Mouse (Mus musculus): Measurements from ENCODE around the gene Cab39. TPM values are rescaled to one million over a fixed set of nuclear protein-coding genes. Genes with fewer than 3 reads are reported as not detected.

The Cab39 gene
- total RNA-seq, 4 experiments from 2014 or later = 177 to 206 (median 195) TPM

DNA sequence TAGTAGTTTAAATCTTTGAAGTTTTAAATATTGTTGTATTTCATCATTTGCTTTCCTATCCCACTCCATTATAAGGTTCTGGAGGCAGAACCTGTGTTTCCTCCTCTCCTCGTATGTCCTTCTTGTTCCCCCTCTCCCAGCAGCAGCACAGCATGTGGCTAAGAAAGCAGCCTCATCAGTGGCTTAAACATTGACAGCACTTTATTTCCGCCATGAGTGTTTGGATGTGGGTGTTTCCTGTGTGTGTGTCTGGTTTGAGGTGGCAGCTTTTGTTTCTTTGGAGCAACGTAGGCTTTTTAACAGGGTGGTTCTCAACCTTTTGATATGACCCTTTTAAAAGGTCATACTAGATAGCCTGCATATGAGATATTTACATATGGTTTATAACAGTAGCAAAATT, 52.2 kb downstream of the Cab39 start:
- DNase-seq (ENCODE audit: low spot score in 2 of 2) = no peak

DNA sequence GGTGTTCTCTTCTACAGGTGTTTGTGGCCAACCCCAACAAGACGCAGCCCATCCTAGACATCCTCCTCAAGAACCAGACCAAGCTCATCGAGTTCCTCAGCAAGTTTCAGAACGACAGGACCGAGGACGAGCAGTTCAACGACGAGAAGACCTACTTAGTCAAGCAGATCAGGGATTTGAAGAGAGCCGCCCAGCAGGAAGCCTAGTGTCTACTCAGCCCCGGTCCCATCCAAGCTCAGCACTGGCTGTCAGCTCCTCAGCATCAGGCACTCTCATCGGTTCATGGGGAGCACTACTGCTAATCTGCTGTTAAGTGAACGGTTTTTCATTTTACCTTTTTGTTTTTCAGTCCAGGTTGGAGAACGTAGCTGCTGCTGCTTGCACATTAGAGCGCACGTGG, 55.8 kb downstream of the Cab39 start:
- no peak for DNase-seq (ENCODE audit: low spot score in 2 of 2)

DNA sequence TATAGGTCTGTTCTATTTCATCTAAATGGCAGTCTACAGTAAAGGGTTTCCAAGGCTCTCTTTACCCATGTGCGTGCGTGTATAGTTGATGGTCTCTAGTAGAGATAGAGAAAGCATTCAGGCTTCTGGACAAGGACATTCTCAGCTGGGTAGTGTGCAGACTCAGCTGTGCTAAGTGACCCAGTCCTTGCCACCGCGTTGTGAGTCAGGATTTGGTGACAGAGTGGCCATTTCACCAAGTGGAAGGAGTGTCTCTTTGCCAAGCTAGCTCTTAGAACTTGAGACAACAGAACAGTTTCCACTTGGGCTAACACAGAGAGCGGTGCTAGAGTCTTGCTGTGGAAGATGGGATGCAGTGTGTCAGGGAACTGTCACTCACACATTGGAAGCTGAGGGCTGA, 57.6 kb downstream of the Cab39 start:
- no peak for DNase-seq (ENCODE audit: low spot score in 2 of 2)

DNA sequence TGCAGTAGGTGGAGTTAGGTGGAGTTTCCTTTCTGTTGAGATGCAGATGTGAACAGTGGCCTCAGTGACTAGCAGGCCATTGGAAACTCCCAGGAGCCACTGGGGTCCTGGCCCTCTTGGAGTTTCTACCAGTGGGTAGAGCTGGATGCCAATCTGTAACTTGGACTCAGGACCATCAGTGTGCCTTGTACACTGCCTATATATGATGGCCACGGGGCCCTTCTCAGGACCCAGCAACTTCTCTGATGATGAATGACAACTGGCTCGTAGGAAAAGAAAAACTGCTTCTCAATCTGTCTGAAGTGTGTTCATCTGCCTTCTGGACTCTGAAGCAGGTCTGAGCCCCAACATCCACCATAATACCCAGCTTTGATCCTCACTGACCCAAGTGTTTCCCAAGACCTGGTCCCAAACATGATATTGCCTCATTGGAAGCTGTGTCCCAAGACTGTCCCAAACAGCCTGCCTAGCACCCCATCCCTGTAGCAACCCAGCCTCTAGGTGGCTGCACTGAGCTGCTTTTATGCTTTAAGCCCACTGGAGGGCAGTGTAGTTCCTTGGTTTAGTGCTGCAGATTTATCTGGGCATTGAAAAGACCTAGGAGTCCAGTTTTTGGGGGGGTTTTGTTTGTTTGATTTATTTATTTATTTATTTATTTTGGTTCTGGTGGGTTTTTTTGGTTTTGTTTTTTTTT, 59.9 kb downstream of the Cab39 start:
- peak; percentile 36 to 44 for DNase-seq (ENCODE audit: low spot score in 2 of 2)

DNA sequence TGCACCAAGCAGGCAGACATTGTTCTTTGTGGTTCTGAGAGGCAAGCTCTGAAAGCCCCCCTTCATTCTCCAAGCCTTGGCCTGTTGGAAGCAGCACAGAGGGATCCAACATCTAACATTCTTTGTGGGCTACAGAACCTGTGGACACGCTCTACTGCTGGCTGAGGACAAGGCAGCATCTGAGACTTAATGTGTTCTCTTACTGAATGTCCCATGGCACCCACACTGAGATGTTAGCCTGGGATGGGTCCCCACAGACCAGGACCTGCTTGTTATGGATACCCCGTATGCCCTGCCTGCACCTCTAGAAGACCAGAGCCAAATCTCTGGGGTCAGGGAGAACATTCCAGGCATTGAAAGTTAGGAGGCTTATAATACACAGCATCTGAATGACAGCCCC, 60.6 kb downstream of the Cab39 start:
- no peak for DNase-seq (ENCODE audit: low spot score in 2 of 2)

DNA sequence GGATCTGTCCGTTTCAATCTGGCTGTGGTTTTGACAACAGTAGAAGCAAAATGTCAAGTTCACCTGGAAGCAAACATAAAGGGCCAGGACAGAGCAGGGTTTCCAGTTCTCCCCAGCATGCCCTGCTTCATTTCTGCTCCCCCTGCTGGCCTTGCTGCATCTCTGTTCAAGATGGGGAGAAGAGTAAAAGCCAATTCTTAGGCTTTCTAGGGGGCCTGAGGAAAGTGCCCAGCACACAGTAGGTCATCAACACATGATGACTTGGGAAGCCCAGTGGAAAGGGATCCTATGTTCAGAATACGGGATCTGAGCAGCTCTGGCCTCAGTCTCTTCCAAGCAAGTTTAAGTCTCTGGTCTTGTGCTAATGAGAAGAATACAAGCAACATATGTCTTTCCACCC, 61.2 kb downstream of the Cab39 start:
- DNase-seq (ENCODE audit: low spot score in 2 of 2) = no peak

DNA sequence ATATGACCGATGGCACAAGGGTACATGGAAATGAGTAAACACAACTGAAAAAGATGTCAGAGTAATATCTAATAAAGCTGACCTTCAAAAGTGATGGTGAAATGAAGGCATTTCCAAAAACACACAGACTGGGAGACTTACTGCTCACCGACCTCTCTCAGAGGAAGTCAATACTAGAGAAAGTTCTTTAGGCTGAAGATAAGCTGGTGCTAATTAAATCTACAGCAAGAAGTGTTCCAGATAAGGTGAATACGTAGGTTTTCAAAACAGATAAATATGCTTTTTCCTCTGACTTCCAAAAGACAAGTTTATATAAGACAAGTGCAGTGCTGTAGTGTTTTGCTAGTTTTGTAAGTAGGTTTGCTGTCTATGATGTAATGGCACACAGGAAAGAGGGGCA, 63.0 kb downstream of the Cab39 start:
- no peak for DNase-seq (ENCODE audit: low spot score in 2 of 2)

DNA sequence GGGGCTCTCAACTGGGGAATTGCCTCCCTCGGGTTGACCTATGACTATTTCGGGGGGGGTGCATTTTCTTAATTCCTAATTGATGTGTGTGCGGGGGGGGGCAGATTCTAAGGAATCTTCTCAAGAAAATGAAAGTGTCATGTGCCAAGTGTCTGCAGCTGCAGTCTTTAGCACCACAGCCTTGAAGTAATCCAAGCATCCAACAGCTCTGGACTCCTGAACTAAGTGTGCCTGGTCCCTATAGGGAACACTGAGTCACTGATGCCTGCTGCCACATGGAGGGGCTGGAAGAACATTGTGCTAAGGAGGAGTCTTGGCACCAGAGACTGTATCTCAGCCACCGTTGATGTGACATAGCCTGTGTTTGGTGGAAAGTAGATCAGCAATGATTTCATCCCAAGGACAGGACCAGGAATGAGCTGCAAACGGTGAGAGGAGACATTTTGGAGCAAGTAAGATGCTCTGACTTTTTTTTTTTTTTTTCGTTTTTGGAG, 64.1 kb downstream of the Cab39 start:
- DNase-seq (ENCODE audit: low spot score in 2 of 2) = no peak

DNA sequence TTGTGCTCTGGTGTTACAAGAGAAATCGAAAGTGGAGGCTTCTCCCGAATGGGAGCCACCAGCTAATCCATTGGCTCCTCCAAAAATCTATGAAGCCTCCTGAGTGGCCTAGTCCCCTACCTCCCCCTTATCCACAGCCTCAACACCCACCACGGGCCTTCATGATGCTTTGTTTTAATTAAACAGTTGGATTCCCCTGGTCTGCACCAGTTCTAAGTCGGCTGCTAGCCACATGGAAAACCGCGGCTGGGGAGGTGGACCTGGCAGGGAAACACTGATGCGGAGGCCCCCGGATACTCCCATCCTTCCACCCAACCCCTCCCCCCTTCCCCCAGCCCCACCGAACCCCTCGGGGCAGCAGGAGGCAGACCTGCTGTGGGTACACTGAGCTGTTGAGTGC, 71.1 kb downstream of the Cab39 start:
- DNase-seq (ENCODE audit: low spot score in 2 of 2) = no peak

DNA sequence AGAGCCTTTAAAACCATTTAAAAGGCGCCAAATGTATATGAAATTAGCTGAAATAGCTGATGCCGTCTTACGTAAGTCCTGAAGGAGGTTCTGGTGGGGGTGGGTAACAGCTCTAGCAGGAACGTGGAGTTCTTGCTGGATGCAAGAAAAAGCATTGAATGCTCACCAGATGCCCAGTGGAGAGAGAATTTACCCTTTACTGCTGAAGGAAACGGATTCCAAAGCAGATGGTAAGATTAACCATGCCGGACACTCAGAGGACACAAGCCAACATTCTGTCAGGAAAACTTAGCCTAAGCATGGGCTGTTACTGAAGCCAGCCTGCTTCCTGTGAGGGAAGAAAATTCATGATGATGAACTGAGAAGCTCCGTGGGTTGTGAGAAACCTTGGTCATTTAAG, 76.8 kb downstream of the Cab39 start:
- no peak for DNase-seq (ENCODE audit: low spot score in 2 of 2)

DNA sequence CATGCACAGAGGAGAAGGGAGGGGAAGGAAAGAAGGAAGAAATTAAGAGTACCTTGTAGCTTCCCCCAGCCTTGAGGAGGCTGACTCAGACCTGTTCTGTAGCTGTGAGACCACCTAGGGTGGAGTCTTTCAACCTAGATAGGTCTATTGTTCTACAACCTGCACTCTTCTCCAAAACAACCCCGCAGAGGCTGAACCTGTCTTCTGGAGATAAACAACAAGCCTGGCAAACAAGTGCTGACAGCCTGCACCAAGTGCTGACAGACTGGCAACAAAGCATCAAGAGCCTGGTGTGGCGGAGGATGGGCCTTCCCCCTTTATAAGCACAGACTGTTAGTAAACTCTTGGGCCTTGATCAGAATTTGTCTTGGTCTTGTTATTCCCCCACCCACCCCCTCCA, 77.3 kb downstream of the Cab39 start:
- DNase-seq (ENCODE audit: low spot score in 2 of 2) = no peak

DNA sequence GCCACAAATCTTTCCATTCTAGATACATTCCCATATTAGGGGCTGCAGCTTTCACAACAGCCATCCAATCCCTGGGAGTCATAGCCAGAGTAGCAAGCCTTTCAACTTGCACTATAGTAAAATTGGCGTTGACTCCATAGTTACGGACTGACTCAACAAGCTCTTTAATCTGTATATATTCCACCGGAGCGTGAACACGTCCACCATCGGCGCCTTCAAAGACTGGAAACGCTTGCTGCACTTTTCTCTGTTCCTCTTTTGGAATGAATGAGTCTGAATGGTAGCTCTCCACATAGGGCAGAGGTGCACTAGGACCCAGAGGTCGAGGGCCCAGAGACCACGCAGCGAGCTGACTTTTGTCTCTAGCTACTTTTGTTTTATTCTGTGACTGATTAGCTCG, 88.8 kb downstream of the Cab39 start:
- no peak for DNase-seq (ENCODE audit: low spot score in 2 of 2)

DNA sequence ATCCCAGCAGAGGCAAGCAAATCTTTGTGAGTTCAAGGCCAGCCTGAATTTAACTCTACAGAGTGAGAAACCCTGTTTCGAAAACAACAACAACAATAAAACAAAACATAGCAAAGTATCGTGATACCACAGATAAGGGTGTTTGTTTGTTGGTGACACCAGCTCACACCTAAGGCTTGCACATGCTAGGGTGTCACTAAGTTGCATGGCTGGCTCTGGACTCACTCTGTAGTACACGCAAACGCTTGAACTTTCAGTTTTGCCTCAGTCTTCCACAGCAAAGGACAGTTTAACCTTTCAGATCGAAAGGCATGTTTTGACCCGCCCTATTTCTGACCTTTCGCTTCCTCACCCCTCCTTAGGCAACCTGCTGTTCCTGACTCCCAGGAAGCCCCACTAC, 94.0 kb downstream of the Cab39 start:
- no peak for DNase-seq (ENCODE audit: low spot score in 2 of 2)

DNA sequence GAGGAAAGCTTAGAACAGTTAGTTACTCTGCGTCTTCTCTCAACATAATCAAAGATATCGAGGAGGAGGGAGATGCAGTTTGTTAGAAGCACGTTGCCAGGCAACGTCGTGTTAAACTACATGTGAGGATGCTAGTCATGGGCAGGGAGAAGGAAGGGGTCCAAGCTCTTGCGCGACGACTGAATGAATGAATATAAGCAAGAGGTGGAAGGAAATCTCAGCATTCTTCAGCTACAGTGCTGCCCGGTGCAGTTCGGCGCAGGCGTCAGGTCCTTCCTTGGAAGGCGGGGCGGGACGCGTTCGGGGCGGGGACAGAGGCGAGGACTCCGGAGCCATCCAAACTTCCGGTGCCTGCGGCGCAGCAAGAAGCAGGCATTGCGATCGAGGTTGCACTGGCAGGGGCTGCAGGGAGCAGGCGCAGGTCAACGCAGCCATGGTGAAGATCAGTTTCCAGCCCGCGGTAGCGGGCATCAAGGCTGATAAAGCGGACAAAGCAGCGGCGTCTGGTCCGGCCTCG, 101.0 kb downstream of the Cab39 start, which contains the start of gene Itm2c:
Itm2c (plus strand) TSS at position 51 of the 517 bp plus-strand sequence.
- peak; percentile 57 to 68 for DNase-seq (ENCODE audit: low spot score in 2 of 2)

DNA sequence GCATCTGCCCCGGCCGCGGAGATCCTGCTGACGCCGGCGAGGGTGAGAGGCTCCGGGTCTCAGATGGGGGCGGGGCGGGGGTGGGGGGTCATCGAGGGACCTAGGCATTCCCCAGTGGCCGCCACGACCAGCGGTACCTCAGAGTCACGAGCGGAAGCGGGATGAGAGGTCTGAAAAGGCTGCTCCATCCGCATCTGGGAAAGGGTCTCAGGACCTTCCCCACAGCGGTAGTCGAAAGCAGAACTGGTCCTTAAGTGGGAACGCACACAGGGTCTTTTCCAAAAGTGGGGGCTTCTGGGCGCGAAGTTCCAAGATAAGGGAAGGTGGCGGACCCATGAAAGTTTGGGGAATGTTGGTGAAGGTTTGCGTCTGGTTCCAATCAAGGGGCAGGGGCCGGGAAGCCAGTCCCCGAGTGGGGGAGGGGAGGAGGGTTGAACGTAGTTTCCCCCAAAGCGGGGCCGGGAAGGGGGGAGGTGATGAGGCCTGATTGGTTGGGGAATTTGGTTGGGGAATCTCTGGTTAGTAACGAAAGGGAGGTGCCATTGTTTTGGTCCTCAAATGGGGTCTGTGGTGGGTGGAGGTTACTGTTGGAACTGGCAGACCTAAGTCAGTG, 101.6 kb downstream of the Cab39 start:
- no peak for DNase-seq (ENCODE audit: low spot score in 2 of 2)

DNA sequence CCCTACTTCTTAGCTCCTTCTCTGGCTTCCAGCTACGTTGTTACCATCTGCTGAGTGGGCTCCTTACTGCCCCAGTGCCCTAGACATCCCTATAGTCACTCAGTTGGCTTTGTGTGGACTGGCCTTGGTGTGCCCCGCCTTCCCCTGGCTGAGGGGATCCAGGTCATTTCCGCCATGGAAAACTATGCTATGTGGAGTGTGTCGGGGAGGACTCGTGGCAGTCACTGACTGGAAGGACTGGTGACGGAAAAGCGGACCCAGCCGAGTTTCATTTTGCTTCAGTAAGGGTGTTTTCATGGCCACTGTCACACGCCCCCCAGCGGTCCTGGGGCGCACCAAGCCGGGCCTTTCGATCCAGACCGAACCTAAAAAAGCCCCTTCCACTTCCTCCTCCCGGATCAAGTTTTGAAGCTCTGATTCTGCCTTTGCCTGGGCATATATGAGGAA, 102.2 kb downstream of the Cab39 start:
- DNase-seq (ENCODE audit: low spot score in 2 of 2) = peak; percentile 23 to 27

DNA sequence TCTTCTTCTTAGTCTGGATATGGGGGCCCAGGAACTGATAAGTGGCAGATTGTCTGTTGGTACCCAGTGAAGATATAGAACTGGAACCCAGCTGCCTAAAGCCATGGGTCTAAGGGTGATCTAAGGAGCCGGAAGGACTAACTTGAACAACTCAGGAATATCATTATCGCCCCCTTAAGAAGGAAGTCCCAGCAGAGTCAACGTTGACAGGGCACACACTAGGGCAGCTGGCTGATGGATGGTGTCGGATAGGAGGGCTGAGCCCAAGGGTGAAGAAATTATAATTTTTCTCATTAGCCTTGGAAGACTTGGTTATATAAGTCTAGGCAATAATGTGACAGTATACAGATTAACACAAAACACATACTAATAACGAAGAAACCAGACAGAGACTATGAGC, 102.9 kb downstream of the Cab39 start:
- DNase-seq (ENCODE audit: low spot score in 2 of 2) = no peak

DNA sequence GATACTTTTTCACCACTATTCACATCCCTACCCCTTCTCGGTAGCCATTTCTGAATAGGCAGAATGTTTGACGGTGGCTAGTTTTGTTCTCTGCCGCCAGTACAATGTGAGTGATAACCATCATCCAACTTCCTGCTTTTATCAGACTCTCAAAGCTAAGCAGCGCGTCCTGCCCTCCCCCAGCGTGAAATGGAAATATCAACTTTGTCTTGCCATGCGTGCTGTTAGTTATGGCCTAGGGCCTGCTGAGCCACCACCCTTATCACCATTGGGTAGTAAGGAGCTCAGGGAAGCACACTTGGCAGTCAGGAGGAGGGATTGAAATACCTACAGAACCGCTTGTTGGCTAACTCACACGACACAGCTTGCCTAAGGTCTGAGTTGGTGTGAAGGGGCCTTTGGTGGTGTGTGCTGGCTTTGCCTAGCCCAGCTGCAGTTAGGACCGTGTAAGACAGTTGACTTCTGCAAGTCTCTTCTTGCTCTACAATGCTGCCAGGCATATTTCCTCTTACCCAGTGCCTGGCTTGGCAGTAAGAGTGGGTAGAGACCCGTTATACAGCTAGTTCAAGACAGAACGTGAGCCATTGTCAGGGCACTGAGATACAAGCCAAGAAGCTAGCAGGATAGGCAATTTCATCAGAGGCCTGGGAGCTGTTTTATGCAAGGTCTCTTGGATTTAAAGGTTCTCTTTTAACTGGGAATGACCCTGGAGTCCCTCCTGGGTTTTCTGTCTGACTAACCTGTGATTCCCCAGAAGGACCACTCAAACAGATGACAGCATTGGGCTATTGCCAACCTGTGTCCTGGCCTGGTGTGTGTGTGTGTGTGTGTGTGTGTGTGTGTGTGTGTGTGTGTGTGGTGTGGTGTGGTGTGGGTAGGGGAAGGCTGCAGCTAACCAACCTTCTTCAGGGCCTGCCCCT, 103.8 kb downstream of the Cab39 start:
- DNase-seq (ENCODE audit: low spot score in 2 of 2) = no peak

DNA sequence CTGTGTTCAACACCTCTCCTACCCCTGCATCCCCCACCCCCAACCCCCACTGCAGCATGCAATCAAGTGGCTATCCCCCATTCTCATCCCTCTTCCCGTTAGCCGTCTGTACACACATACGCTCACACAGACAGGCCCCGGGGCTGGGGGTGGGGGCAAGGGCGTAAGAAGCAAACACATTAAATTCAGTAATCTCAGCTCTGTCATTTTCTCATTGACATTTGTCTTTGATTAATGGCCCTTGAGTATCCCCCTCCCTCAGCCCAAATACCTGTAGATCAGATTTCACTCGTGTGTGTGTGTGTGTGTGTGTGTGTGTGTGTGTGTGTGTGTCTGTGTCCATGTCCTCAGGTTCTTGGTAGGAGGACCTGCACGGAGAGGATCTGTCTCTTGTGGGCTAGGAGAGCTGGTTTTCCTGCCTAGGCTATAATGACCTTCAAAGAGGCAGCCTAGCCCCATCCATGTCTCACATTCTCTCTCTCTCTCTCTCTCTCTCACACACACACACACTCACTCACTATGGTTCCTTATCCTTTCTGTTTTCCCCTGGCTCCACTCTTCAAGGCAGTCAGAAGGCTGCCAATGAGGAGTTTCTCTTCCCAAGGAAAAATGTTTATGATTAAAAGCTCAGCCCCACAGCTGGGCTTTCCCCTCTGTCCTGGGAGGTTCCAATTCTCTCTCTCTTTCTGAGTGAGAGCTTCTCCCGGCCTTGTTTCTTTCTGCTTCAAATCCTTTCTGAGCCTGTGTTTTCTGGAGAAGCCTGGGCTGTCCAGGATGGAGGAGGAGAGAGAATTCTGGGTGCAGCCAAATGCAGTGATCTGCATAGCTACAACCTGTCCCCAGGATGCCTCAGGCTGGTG, 104.9 kb downstream of the Cab39 start:
- DNase-seq (ENCODE audit: low spot score in 2 of 2) = no peak

DNA sequence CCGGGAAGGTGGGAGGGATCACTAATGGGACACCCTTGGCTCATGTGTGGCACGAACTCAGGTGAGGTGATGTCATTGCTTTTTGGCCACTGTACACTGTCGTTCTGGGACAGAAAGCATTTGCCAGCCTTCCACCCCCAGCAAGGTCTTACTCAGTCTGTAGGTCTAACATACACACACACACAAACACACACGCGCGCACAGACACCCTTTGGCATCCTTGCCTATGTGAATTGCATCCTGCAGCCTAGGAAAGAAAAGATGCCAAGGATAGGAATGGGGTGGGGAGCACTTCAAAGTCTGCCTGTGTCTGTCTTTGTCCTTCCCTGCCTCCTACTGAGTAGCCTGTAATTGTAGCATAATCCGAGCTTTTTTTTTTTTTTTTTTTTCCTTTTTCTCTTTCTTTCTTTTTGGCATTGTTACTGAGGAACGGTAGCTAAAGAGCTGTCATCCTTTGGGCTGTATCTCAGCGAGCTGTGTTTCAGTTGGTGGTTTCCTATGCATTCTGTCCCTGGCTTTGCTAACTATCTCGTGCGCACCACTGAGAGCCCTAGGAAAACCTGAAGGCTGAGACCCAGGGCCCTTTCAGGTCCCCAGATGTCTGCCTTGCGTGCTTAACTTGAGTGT, 105.6 kb downstream of the Cab39 start:
- DNase-seq (ENCODE audit: low spot score in 2 of 2) = no peak
